Mouse (Mus musculus): Measurements from ENCODE around the gene Wwox.

DNA sequence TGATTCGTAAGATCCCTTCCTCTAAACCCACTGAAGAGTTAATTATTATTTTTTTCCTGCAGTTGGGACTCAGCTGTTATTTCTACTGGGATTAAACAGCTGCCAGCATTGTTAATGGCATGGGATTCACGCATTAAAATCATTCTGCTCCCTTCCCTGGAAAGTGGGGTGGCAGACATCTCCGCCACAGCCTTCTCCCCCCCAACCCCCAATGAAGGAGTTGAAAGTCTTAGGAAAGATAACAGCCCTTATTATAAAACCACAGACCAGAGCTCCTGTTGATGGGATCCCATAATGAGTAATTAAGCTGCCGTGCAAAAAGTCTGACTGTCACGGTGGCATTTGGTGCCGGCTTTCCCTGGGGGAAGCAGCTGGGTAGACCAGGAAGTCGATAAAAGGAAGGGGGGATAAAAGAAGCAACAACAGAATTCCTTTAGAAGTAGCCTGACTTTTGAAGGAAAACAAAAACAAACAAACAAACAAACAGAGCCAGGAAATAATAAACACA, 694.3 kb downstream of the Wwox start:
- TF ChIP-seq CTCF (IDR thresholded peaks at IDR 0.05; ENCODE audit: low read depth, low read length) (no peak), POLR2A (IDR thresholded peaks at IDR 0.05; ENCODE audit: insufficient read depth, low read length) (no peak)

All from ES-Bruce4 (cell line).